Mouse (Mus musculus) lung, adult 18-20 months (tissue): ENCODE results near the gene Syce2.

Experiments
- DNase-seq, 2 experiments: peaks; one replicate each; pipeline ENCODE4 v3.0.0; 2022; ENCODE audit warnings: mixed read lengths in 2 of 2

Gene Syce2

DNA sequence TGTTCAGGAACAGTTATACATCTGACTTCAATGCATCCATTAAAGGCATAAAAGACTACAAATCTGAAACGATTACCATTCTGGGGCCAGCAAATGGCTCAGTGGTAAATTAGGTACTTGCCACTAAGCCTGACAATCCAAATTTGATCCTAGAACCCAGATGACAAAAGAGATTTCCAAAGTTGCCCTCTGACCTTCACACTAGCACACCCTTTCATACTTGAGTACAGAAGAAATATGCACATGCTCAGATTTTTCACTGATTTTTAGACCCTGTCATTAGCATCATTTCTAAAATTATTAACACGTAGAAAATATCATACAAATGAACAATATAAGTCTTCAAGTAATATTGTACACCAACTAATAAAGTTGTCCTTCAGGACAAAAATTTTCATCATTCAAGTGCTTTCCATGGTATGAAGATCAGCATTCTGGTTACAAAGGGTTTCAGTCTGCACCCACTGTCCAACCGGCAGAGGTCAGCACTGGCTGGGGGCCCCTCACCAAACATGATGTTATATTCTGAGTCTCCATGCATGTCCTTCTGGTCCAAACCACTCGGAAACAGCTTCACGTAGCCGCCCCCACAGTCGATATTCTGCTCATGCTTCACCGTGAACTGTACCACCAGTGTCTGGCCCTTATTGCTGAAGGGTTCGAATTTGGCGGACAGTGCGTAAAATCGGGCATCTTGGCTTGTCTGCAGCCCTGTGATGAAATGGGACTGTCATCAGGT lies 26.4 kb upstream of the Syce2 start:
- peak; percentile 32 to 41 for DNase-seq

DNA sequence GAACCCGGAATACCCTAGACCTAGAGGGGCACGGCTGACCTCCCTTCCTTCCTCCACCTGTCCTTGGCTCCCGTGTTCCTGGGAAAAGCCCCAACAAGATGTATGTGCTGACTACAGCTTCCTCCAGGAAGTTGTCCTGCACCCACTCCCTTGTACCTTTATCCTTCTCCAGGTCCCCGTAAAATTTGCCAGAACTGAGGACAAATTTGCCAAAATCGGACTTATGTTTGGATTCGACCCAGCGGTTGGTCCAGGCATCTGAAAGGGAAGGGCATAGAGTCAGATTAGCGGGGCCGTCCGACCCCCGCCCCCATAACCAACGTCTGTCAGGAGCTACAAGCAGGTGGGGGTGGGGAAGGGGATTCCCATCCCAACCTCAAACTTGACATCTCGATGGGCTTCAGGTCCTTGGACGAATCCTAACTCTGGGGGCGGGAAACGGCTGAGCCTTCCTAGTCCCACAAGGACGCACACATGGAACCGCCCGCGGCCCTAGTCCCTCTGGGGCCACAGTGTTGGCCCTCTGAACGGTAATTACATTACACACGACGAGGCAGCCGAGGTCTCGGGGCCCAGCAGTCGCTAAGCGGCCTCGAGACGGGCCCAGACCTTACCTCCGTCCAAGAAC lies 25.7 kb upstream of the Syce2 start:
- no peak for DNase-seq

DNA sequence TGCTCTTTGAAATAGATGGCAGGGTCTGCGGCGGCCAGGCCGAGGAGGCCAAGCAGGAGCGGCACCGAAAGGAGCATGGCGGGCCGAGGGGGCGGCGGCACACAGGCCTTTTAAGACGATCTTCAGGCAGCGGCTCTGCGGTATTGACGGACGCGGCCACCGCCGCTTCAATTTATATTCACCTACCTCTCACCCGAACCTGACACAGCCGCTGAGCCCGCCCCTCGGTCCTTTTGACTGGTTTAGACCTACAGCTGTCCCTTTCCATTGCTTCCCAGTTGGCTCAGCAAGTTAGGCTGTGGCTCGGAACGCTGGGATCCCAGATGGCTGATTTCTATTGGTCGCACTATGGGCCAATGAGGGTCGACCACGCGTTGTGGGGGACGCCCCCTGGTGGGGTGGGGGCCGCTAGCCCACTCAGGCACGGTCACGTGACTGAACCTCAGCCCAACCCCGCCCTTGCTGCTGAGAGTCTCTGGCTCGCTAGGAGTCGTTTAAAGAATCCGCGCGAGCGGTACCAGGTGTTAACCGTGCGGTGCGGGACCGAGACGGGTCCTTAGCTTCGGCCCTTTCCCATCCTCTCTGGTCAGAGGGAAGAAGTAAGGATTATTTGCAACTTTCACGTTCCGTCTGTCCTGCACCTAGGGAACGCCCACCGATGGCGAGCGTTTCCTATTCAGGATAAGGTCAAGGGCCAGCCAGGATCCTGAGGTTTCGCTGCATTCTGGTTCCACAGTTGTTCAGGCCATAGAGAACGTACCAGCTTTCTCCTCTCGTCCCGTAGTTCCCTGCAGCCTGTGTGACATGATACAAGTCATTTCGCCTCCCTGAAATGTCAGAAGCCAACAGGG lies 25.0 kb upstream of the Syce2 start, which contains the start of gene Calr:
Calr (minus strand) TSS at position 213 of the 851 bp plus-strand sequence.
- DNase-seq = peak; percentile 100

DNA sequence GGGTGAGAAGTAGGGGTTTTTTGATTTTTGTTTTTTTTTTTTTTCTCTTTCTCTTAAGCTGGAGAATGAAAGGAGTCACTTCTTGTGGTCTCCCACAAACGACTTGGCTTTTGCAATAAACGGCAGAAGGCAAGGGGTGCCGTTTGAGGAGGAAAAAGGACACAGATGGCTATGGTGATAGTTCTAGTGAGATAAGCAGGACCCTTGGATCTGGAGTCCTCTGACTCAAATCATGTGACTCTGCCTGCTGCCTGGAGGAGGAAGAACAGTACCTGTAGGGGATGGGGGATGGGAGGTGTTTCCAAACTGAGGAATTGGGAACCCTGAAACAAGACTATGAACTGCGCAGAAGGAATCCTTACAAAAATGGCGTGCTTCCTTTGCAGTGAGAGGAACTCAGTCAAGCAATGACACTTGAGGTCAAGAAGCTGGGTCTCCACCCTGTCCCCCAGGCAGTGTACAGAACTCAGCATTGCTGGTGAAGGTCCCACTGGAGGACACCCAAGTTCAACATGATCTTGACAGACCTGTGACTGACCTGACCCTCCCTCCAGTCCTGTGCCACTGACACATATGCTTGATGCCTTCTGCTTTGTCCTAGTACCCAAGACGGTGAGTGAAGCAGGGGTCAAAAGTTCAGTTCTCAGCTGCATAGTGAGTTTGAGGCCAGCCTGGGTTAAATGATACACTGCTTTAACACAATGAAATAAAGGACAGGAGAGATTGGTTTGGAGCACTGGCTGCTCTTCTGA lies 24.1 kb upstream of the Syce2 start:
- DNase-seq = peak in 1 of 2 experiments; percentile 20

DNA sequence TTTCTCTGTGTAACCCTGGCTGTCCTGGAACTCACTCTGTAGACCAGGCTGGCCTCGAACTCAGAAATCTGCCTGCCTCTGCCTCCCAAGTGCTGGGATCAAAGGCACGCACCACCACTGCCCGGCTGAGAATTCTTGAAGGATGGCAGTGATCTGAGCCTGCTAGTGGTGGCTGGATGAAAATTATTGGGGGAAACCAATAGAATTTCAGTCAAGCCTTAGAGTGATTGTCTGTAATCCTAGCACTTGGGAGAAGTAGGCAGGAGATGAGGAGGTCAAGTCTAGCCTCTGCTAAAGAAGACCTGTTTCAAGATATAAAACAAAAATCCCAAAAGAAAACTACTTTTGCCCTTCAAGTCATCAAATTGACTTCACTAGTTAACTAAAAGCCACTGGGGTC lies 15.5 kb upstream of the Syce2 start:
- no peak for DNase-seq

DNA sequence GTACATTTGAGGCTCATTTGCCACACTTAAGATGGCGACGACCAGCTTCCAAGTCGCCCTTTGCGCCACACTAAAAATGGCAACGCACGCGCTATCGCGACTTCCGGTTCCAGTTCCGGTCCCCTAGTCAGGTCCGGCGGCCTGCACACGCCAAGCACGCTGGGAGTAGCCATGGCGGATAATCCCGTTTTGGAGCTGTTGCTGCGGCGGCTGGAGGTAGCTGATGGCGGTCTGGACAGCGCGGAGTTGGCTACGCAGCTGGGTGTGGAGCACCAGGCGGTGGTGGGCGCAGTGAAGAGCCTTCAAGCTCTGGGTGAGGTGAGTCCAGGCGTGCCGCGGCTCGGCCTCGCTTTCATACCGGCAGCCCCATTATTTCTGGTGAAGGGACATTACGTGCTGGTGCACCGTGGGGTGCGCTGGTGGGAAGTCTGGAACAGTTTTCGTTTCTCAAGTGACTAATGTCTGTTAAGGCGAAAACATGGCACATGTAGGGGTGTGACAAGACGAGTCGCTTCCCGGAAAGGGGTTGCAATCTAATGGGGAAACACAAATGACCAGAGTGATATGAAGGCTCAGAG lies 15.0 kb upstream of the Syce2 start, which contains the start of gene Farsa:
Farsa (plus strand) TSS at position 126 of the 578 bp plus-strand sequence.
- peak; percentile 93 to 94 for DNase-seq

DNA sequence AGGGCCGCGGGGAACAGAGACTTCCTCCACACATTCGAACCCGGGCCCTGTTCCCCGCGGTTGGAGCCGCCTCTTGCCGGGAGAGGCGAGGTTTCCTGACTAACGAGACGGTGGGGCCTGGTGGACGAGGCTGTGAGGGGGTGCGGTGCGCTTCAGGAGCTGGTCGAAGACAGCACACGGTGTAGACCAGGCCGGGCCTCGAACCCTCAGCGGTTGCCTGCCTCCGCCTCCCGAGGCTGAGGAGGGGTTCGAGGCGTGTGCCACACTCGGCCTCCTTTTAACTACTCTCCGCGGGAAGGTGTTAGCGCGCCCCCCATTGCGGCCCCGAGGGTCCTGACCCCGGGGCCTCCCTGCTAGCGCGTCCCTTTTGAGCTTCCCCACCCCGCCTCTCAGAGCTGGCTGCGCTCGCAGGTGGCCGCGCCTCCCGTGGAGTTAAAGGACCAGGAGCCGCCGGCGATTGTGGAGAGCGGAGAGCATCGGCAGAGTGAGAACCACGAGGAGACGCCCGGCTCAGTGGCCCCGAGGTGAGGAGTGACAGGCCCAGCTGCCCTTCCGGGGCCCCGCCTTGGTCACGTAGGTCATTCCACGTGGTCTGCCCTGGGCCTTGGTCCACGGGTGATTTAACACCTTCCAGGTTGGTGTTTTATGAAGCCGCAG lies 526 bp downstream of the Syce2 start:
- DNase-seq = peak; percentile 41 to 44

DNA sequence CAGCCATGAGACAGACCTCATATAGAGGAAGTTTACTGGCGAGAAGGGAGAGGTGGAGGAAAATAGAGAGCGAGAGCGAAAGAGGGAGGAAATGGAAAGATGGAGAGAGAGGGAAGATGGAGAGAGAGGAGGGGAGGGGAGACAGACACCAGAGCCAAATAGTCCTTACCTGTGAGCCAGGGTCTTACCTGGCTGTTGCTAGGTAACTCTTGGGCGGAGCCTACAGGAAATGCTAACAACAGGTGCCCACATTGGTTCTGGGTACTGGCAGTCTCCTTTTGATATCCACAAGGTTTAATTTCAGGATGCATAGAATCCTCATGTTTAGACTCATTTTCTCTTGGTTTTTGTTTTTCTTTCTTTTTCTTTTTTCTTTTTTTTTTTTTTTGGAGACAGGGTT lies 1.1 kb downstream of the Syce2 start:
- no peak for DNase-seq

DNA sequence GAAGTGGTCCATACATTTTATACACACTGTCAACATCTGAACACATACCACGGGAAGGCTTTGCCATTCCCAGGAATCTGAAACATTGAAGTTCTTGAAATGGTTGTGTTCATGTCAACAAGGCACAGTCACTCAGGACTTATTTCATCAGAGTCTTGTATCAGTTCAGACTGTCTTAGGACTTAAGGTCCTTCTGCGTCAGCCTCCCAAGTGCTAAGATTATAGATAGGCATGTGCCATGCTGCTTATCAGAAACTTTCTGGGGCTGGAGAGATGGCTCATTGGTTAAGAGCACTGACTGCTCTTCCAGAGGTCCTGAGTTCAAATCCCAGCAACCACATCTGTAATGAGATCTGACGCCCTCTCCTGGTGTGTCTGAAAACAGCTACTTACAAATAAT lies 2.4 kb downstream of the Syce2 start:
- DNase-seq = no peak

DNA sequence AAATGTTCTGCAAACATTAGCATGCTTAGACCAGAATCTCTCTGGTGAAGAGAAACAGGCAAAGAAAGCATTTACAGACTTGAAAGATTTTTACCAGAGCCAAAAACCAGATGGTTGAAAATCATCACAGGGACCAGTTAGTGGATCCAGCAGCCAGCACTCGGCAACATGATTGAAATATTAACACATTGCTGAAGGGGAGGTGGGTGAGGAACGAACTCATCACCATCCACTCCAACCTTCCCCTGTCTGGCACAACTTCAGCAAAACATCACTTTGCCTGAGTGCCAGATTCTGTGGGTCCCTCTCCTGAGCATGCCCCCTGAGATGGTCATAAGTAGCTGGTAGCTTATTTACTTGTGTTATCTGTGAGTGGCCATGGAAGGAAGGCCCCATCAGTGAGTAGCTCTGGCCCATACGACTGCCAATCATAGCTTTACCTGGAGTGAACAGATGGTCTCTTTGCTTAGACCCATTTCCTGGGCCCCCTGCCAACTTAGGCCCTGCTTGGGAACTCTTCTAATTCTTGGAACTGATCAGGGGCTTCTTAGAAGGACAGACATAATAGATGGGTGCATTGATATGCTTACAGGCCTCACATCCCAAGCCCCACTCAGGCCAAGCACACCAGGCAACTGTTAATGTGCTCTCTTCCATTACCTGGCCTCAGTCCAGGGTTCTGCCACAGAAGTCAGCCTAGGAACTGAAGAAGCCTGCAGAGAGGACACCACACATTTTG lies 5.6 kb downstream of the Syce2 start:
- DNase-seq = no peak

DNA sequence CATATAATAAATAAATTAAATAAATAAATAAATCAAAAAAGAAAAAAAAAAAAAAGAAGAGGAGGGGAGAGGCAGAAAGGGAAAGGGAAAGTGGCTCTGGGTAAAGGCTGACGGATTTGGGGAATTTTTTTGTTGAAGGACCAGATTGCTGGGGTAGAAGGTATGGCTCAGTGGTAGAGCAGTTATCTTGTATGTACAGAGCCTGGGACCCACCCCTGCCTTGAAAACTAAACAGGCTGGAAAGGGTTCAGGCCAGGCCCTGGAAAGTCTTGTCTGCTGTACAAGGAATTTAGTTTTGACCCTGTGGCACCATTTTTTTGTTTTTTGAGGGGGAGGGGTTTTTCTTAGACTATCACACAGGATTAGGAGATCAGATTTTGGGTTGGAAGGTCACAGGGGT lies 7.0 kb downstream of the Syce2 start:
- DNase-seq = no peak

DNA sequence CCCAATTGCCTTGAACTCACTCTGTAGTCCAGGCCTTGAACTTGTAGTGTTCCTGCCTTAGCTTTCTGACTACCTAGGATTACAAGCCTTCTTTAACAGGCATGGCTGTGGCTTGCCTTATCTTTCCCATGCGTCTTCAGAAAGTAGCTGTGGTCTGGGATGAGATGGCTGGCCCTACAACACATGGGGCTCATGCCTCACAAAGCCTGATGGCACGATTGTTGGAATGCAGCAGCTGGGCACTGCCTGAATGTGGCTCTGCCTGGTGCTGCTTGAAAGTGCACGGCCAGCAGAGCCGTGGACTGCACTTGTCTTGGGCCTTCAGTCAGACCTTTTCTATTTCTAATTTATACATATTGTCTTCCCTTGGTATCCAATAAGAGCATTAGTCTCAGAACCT lies 12.8 kb downstream of the Syce2 start:
- DNase-seq = no peak

DNA sequence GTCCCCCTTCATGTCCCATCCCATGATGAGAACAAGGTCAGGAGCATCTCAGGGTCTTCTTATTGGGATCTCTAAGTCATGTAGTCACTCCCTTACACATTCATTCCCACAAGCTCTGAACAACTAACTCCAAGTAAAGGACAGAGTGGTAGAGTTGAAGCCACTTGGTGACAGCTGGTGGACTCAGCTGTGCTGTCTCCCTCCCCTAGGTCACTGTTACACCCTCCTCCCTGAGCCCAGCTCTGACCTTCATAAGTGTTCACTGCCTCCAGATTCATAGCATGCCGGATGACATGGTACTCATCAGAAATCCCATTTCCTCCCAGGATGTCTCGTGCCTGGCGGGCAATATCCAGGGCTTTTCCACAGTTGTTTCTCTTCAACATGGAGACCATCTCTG lies 16.4 kb downstream of the Syce2 start:
- DNase-seq = no peak

DNA sequence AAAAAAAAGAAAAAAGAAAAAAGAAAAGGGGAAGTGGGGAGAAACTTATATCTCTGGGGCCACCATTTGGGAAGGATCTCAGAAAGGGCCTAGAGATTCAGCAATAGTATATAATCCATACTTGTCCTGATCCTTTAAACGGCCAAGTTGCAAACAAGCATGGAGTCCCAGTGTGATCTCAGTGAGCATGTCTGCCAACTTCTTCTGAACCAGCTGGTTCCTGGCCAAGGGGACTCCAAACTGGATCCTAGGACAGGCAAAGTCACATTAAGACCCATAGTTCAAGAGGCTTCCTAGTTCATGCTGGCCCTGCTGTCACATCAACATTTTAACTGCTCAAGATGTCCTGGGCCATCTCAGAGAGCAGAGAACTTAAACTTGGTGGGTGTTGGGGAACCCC lies 17.2 kb downstream of the Syce2 start:
- DNase-seq = no peak

DNA sequence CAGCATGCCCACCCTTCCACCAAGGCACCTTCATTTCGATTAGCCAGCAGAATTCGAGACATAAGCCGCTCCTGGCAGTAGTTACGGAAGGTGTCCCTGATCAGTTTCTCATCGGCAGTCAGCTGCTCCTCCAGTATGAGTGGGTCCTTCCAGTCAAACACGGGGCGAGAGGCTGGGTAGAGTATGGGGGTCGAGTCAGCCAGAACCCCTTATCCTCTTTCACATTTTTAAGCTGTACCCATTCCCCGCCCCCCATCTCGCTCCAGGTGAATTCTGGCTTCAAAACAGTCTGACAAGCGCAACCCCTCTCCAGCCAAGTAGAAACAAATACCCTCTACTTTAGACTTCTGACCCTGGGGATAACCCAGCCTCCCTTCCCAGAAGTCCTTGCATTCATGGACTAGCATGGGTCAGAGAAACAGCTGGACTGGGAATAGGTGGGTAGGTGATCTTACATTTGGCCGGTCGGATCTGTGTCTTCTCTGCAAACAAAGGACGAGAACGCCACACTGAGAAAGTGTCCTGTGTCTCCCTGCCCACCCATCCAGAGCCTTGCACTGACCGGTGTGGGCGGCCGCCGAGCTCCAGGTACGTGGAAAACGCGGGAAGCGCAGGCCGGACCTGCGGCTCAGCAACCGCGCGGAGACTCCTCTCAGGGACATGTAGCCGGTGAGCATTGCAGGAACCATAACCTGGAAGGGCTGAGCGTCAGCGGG lies 21.2 kb downstream of the Syce2 start:
- DNase-seq = no peak

DNA sequence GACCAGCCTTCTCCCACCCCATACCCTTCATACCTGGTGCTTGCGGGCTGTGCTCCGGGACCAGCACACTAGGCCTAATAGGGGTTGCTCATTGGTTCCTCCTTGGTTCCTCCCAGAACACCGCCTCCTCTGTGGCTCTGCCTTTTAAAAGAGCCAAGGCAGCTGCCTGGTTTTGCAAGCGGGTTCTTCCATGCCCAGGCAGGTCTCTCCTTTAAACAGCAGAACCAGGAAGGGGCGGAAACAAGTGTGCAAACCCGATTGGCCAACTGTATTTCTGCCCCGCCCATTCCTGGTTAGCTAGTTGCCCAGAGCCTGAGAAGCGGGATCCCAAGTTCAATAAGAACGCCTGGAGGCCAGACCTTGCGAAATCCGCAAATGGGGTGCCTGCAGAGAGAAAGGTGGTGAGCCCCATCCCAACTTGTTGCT lies 21.8 kb downstream of the Syce2 start, which contains the start of gene Gcdh:
Gcdh (minus strand) TSS at position 213 of the 426 bp plus-strand sequence.
- DNase-seq = peak; percentile 97 to 98

DNA sequence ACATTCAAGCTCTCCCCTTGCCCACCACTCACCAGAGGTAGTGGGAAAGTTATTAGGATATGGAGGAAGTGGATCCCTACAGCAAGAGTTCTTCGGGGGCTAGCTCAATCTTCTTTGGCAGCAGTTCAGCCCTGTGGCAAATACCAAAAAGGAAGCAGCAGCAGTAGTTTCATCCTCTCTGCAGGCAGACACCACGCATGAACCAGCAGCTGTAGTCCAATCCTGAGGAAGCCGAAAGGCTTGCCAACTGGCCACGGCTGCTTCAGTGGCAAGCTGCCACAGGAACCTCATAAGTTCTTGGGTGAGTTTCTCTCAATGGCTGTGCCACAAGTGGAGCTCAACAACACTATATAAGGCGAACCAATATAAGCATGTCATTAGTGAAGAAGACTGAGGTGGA lies 24.1 kb downstream of the Syce2 start:
- DNase-seq = no peak

DNA sequence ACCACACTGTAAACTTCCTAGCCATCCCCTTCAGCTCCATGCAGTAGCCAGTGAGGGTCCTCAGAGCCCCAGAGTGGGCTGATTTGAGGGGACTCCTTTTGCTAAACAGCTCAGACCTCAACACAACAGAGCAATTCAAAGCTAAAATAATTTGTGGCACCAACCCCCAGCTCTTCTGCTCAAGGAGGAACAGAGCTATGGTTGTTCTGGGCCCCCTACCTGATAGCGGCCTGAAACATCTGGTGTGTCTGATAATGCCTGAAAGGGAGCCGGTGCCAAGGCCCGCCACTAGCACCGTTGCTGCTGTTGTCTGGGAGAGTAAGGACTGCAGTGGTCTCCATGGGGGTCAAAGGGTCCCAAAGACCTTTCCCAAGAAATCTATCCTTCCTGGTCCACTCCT lies 29.2 kb downstream of the Syce2 start:
- no peak for DNase-seq

DNA sequence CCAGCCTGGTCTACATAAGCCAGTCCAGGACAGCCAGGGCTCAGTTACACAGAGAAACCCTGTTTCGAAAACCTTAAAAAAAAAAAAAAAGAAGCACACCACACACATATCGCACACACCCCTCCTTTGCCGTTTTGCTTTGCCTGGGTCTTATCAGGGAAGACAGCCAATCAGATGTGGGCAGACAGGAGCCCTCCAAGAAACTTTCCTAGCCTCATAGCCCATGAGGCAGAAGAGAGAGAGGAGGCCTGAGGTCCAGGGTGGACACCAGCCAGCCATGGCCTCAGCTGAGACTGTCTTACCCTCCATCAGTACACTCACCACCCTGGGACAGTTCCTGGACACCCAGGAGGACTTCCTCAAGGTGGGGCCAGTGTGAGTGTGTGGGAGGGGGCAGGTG lies 29.8 kb downstream of the Syce2 start, which contains the start of gene Klf1:
Klf1 (plus strand) TSS at position 177 of the 400 bp plus-strand sequence.
- DNase-seq = no peak

DNA sequence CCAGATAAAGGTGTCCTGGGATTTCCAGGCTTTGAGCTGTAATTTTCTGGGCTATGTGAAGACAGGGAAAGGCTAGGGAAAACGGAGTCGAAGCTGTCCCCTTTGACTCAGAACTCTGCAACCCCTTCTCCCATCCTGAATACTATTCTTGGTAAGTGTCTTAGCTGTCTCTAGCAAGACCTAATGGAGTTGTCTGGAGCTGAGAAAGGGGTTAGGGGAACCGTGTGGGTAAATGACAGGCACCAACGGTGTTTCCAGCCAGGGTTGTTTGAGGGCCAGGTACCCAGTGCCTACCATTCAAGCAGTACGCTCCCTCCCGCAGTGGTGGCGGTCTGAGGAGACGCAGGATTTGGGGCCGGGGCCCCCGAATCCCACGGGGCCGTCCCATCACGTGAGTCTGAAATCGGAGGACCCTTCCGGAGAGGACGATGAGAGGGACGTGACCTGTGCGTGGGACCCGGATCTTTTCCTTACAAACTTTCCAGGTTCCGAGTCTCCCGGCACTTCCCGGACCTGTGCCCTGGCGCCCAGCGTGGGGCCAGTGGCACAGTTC lies 30.5 kb downstream of the Syce2 start:
- DNase-seq = no peak
